Mouse (Mus musculus): ENCODE measurements at regions not wholly inside any gene's neighbourhood (a gene's known extent, or its start where the extent isn't known, plus 50 kb on each side); places are given as distances from the start of the nearest gene placed in this dataset.

DNA sequence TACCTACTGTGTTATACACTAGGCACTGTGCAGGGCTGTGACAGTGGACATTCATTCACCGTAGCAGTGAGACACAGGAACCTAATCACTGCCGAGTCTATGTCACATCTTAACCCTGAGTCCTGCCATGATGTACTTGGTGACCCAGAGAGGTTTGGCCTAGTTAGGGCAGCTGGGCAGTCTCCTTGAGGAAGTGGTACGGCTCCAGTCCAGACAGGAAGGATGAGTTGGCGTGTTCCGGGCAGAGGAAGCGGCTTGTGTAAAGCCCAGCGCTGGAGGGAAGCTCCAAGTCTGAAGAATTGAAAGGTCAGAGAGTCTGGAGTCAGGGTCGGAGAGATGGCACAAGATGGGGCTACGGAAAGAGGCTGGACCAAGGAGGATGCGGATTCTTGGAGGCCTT, 99.4 kb upstream of the Smim15 start:
- in situ Hi-C loops (cut with MboI, MseI), result no loop called here

- in situ Hi-C loops (cut with MboI, MseI), result no loop called here
These were observed 101.3 kb upstream of the Smim15 start for GRCm38 (mm10) chr13:107942979-107943378.

- in situ Hi-C loops (cut with MboI, MseI), result no loop called here
These were observed 101.8 kb upstream of the Smim15 start for GRCm38 (mm10) chr13:107942297-107942962.

GRCm38 (mm10) chr13:107939916-107940646, 104.2 kb upstream of the Smim15 start:
- in situ Hi-C loops (cut with MboI, MseI), result no loop called here

- in situ Hi-C loops (cut with MboI, MseI), result no loop called here
These were observed 108.6 kb upstream of the Smim15 start for GRCm38 (mm10) chr13:107935611-107936010.

GRCm38 (mm10) chr13:107934691-107935090, 109.6 kb upstream of the Smim15 start:
- in situ Hi-C loops (cut with MboI, MseI), result loop anchor here (5.0 kb wide), 1 partner anchor 48 kb away; no protein-coding TSS in a partner anchor

DNA sequence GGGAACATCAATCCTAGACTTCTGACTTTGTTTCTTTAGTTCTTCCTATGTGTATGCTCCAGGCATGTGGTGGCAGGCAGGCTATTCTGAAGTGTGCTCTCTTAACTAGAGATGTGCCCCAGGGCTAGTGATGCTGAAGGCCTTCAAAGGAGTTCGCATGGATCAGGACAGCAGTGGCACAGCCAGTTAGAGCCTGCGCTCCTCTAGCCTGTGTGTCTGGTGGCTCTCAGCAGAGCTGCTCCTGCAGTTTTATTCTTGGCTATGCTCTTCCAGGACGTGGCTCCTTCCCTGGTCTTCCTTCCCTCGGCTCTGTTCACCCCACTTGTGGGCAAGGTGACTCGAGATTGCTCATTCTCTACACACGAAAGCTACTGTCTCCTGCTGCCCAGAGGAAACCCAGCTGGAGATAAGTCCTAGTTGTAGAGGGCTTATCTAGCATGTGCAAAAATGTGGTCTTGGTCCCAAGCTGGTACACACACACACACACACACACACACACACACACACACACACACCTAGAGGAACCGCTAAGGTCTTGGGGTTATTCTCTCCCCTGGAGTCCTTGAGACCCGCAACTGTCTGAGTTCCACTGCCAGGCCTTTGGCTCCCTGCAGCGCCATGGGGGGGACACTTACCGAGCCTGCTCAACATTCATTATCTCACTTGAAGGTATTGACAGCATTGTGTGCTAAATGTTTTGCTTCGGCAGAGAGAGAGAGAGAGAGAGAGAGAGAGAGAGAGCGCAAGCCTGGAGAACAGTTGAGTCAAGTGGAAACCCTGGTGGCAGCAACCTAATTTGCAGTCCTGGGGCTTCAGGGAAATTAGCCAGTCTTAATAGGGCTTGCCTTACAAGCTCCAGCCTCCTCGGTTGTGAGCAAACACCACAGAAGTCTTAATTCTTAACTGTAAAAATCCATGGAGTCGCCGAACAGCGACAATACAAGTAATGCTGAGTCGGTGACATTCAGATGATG, 110.4 kb upstream of the Smim15 start:
- in situ Hi-C loops (cut with MboI, MseI), result loop anchor here (5.0 kb wide), 1 partner anchor 48 kb away; no protein-coding TSS in a partner anchor

GRCm38 (mm10) chr13:107932423-107933032, 111.7 kb upstream of the Smim15 start:
- in situ Hi-C loops (cut with MboI, MseI), result loop anchor here (5.0 kb wide), 1 partner anchor 50 kb away; no protein-coding TSS in a partner anchor

- in situ Hi-C loops (cut with MboI, MseI), result loop anchor here (5.0 kb wide), 1 partner anchor 51 kb away; no protein-coding TSS in a partner anchor
These were observed 113.0 kb upstream of the Smim15 start for GRCm38 (mm10) chr13:107931216-107931615.

GRCm38 (mm10) chr13:107927499-107928215, 116.6 kb upstream of the Smim15 start:
- in situ Hi-C loops (cut with MboI, MseI), result no loop called here

GRCm38 (mm10) chr13:107925470-107925869, 118.8 kb upstream of the Smim15 start:
- in situ Hi-C loops (cut with MboI, MseI), result no loop called here

DNA sequence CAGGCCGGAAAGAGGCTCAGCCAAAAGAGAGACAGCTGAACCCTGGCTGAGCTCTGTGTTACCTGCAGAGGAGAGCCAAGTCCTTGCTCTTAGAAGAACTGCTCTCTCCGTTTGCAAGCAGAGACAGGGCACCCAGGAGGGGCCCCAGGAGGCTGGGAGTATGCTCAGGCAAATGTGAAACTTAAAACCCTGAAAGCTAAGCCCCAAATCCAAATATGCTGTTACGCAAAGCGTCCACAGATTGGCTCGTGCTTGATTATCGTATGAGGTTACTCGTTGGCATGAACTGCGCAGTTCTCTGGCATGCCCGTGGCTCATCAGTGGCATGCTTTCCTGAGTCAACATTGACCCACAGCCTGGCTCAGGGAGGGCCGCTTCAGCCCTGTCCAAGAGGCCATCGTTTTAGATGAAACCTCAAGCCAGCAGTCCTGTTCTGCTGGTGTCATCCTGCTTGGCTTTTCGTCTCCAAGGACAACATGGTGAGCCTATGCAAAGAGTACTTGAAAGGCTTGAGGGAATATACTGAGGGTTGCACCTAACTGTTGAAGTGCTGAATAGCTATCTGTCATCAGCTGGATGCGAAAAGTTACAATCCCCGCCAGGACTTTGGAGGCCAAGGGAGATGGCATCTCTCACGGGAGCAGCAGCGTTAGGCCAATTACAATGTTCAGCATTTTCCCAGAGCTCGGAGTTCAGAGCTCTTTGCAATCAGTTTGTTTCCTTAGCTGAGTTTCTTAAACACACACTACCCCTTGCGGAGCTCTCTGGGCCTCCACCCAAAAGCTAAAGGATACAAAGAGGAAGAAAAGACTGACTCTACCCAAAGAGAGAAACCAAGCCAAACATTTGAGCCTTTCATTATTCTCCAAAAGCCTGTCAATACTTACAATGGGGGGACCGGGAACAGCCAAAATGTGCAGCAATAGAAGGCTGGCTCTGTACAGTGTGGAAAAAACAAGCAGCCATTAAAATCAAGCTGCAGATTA, 120.8 kb upstream of the Smim15 start:
- in situ Hi-C loops (cut with MboI, MseI), result no loop called here

GRCm38 (mm10) chr13:107919403-107919802, 124.8 kb upstream of the Smim15 start:
- in situ Hi-C loops (cut with MboI, MseI), result no loop called here

DNA sequence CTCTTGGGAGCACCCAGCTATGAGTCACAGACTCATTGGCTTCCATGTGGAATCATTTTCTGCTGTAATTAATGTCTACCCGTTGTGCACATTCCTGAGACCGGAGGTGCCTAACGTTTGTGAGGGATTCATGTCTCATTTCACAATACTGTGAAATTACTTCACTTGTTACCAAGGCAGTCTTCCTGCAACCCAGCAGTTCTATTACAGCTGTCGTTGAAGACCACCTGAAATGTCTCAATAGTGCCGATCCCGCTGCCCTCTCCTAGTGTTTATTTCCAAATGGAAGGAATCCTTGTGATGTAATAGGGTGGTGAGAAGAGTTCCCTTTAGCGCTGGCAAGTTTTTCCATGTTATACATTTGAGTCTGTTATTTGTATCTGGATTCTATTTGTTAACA, 125.8 kb upstream of the Smim15 start:
- in situ Hi-C loops (cut with MboI, MseI), result no loop called here

- in situ Hi-C loops (cut with MboI, MseI), result no loop called here
These were observed 126.2 kb upstream of the Smim15 start for GRCm38 (mm10) chr13:107918065-107918464.

DNA sequence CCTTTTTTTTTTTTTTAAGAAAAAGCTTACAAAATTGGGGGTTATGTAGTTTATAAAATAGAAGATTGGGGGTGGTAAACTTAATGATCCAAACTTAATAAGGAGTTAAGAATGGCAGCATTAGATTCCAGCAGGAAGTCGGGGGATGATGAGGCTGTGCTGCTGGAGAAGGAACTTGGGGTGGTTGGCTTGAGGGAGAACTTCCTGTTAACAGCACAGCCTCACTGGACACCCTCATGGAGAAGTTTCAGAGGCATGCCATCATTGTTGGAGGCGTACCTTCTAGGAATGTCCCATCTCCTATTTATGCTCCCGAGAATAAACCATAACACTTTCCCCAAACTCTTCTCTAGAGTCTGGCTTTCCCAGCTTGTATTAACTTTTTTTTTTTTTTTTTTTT, 126.7 kb upstream of the Smim15 start:
- in situ Hi-C loops (cut with MboI, MseI), result no loop called here

DNA sequence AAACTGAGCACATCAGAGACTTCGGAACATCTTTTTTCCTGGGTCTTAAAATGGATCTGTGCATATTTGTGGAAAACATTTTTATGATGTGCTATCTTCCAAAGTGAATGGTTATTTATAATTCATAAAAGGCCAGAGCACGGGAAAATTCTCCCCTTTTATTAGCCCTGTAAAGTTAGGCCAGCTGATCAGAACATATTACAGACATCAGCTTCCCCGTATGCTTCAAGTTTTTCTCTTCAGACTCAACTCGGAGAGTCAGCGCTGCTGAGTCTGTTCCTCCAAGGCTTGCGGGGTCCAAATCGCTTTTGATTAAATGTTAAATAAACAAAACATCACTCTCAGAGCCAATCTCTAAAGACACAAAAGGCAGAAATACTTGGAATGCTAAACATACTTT, 134.1 kb upstream of the Smim15 start:
- in situ Hi-C loops (cut with MboI, MseI), result no loop called here

DNA sequence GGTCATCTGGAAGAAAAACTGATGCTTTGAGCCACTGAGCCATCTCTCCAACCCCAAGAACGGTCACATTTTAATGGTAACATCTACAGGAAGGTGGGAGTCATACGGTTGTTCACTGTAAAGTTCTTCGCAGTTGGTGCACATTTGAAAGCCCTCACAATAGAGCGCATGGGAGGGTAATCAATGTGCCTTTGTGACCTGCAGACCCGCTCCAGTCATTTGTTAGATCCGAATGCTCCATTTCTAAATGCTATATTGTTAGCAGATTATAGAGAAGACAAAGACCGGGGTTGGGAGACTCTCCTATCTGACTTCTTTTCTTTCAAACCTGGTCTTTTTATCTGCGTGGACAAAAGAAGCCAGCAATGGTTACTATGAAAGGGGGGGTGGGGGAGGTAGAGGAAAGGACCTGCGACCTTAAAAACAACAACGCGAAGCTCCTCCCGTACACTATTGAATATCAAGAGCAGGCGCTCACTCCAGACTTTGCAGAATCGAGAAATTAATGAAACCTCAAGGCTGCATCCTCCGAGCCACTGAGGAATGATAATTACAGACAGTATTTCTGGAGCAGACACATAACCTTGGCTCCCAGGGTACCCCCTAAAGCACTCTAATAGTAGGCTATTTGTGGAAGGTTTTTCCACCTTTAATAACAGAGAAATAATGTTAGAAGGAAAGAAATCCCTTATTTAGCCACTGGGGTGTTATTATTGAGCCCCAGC, 134.7 kb upstream of the Smim15 start:
- in situ Hi-C loops (cut with MboI, MseI), result no loop called here

- in situ Hi-C loops (cut with MboI, MseI), result no loop called here
These were observed 136.3 kb upstream of the Smim15 start for GRCm38 (mm10) chr13:107907966-107908365.

Data from regulatory T cell (primary cell).